Mouse (Mus musculus) T-helper 1 cell (primary cell): ENCODE measurements around the gene Mxd4.

ENCODE experiments used
- in situ Hi-C: fragments of 300-600 bp; cut with MboI, MseI; formaldehyde crosslinking; loops from one replicate; pipeline ENCODE4 v1.15.1; 2025; ENCODE audit warnings: high pct_unique_total_duplicates

Mxd4 gene

DNA sequence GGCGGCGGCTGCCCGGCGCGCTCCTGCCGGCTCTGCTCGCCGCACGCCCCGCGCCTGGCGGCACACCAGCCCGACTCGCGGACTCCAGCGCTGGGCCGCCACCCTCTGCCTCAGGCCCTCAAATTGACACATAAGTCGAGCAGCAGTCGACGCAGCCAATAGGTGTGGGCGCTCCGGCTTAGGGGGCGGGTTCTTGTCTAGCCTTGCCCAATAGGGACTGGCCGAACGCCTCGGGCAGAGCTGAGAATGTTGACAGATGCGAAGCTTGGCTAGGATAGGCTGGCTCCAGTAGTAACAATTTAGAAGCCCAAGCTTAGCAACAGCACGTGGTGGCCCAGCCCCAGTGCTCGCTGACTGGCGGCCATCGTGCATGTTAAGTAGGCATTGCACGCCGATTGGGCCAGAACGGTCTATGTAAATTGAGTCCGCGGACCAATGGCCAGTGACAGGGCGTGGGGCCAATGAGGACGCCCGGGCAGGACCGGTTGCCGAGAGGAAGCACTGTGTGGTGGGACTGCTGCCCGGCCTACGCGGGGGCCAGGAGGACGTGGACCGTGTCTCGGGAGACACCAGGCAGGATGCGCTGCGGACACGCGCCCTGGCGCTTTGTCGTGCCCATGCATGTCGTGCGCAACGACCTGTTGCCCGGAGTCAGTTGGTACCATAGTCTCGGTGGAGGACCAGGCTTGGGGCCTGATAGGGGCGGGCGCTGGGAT, at the start of gene Mxd4:
Gene Mxd4, minus strand, starts transcription at position 120 of the 716 bp plus-strand sequence.
- in situ Hi-C loops, result no loop called here

DNA sequence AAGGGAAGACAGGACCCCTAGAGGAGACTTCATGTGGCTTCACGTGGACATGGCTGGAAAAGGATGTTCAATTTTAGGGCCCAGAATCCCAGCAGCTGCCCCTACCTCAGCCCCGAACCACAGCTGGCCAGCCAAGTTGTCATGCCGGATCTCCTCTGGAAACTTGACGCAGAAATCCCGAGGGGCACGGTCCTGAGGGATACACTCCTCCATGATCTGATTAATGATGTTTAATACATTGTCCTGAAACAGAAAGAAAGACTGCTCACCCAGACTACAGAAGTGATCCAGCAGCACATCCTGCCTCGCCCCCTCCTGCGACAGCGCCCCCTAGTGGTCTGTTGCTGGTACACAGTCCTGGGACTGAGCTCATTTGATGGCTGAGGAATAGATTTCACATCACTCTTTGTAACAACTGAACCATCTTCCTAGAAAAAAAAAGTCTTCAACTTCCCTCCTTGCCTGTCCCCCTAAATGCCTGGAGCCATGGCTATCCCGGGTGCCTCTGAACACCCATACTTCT, 48.4 kb upstream of the Mxd4 start:
- in situ Hi-C loops, result no loop called here

DNA sequence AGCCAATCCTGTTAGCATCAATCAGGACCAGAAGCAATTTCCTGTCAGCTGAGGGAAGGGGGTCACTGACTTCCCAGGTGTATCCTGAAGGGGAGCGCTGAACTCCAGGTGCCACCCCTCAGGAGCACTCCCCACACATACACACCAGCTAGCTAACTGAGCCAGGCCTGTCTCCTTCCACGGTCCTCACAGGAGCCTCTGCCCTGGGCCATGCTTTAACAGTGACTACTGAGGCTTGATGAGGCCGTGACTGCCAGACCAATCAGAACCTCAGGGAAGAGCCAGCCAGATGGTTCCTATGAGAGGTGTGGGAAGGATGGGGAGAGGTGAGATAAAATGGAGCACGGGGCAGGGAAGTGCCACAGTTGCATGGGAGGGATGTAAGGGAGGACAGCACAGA, 47.5 kb upstream of the Mxd4 start:
- in situ Hi-C loops, result no loop called here

- in situ Hi-C loops, result no loop called here
These were observed 45.6 kb upstream of the Mxd4 start for GRCm38 (mm10) chr5:34233221-34233515.

DNA sequence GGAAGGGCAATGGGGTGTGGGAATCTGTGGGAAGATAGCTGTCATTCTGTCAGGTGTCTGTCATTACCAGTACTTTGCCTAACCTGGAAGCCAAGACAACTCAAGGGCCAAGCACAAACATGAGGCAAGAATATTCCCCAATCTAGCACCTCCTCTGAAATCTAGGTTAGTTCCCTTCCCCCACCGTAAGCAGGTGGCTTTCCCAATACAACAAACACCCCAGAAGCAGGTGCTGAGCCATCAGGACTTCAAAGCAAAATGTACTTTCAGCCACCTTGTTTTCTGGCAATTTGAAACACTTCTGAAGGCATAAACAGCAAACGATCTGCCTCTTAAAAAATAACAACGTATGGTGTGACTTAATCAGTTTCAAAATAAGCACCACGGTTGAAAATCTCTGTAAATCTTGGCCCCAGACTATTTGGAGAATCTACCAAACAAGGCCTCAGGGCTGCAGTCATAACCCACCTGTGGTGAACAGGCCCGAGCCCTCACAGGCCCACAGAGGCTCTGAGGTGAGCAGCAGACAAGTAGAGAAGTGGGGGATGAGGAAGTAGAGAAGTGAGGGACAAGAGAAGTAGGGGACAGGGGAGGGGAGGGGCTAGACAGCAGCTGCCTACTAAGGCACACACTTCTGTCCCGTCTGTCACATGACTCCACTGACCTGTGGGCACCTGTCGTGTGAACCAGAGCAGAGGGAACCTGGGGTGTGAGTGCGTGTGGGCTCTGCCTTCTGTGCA, 45.1 kb upstream of the Mxd4 start:
- in situ Hi-C loops, result no loop called here

DNA sequence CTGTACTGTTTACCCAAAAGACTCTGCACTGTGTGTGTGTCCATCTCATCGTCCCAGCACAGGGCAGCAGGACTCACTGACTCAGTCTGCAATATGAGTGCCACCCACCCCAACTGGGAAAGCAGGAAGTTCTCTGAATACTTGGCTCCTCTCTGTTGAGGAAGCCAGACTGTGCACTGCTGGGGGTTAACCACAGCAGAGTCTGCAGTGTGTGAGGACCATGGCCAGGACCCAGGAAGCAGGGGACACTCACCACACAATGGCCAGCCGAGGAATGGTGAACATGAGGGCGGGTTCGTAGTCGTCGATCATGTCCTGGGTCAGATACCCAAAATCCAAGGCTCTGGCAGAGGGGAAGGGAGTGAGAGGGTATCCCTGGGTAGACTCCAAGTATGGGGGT, 44.4 kb upstream of the Mxd4 start:
- in situ Hi-C loops, result no loop called here

GRCm38 (mm10) chr5:34230599-34231485, 43.3 kb upstream of the Mxd4 start:
- in situ Hi-C loops, result no loop called here

- in situ Hi-C loops, result no loop called here
These were observed 42.0 kb upstream of the Mxd4 start for GRCm38 (mm10) chr5:34229503-34229902.

DNA sequence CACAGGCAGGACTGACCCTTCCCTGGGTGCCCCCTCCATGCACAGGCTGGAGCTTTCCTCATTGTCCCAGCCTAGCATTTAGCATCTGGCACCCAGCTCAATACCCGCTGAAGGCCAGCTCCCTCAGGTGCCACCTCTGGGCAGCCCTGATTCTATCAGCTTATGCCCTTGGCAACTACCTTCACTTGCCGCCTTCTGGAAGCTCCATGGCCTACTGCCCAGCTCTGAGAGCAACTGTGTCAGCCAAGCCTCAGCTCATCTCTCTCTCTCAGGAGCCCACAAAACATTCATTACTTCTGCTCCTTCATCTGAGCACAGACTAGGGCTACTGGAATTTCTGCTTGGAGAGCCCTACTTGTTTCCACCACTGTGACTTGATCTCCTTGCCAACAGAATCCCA, 38.0 kb upstream of the Mxd4 start:
- in situ Hi-C loops, result no loop called here

- in situ Hi-C loops, result no loop called here
These were observed 37.0 kb upstream of the Mxd4 start for GRCm38 (mm10) chr5:34224515-34224914.

DNA sequence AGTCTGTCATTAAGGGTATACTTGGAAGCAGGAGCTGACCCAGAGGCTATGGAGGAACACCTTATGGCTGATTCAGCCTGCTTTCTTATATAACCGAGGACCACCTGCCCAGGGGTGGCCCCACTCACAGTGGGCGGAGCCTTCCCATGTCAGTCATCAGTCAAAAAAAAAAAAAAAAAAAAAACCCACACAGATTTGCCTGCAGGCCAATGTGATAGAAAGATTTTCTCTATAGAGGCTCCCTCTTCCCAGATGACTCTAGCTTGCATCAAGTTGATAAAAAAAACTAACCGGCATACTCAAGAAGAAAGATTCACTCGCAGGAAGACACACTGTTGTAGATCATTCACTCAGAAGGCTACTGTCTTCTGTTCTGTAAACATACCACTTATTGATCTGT, 32.5 kb upstream of the Mxd4 start:
- in situ Hi-C loops, result no loop called here

DNA sequence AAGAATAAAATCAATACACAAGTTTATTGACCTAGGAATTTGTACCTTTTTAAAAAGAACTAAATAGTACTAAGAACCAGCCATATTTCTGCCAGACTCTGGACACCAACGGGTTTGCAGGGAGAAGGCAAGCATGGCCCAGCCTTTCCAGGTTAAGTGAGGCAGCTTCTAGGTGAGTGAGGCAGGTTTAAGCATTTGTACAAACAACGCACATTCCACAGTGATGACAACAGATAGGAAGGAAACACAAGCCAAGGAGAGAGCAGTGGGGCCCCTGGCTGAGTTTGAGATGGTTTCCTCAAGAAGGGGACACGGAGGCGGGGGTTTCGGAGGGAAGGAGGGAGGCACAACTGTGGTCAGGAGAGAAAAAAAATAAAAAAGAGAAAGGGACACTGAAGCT, 31.2 kb upstream of the Mxd4 start:
- in situ Hi-C loops, result no loop called here

- in situ Hi-C loops, result no loop called here
These were observed 30.2 kb upstream of the Mxd4 start for GRCm38 (mm10) chr5:34217756-34218155.

- in situ Hi-C loops, result no loop called here
These were observed 28.5 kb upstream of the Mxd4 start for GRCm38 (mm10) chr5:34216025-34216424.

GRCm38 (mm10) chr5:34213659-34214058, 26.1 kb upstream of the Mxd4 start:
- in situ Hi-C loops, result no loop called here

DNA sequence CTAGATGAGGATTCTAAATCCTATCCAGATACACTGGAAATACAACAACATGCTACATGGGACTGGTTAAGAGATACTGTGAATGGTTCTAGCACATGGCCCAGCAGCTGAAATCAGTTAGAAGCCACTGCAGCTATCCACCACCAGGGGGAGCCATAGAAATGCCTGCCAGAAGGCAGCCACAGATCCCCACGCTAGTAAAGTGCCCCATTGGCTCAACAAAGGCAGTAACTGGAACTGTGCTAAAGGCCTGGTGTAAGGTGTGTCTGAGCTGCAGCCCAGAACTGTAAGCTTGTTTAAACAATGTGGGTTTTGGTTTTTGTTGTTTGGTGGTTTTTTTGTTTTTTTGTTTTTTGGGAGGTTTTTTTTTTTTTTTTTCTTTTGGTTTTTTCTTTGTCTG, 22.8 kb upstream of the Mxd4 start:
- in situ Hi-C loops, result no loop called here

DNA sequence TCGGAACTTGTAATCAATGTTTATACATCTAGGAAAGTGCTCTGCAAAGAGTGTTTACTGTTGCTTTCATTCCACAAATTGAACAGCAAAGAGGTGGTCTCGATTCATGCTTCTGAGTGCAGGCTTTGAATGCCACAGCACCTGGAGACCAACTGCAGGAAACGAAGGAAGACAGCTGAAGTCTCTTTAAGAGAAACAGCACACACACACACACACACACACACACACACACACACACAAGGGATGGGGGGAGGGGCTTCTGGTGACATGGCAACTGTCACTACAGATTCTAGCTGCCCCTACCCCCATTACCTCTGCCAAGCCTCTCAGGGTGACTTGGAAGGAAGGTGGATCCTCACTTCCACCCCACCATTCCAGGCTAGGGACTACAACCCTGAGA, 20.0 kb upstream of the Mxd4 start:
- in situ Hi-C loops, result no loop called here

DNA sequence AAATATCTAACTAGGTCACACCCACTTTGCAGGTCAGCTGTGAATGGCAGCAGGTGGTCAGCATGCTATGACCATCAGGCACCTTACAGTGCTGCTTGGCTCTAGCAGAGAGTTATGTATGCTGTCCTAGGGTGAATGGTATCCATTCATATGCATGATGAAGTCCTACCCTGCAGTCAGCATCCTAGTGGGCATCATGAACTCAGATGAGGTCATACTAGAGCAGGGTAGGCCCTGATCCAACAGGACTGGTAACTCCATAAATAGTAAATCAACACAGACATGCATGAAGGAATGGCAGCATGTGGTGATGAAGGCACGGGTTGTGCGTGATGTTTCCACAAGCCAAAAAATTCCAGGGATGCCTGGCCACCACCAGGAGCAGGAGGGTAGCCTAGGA, 18.3 kb upstream of the Mxd4 start:
- in situ Hi-C loops, result no loop called here

DNA sequence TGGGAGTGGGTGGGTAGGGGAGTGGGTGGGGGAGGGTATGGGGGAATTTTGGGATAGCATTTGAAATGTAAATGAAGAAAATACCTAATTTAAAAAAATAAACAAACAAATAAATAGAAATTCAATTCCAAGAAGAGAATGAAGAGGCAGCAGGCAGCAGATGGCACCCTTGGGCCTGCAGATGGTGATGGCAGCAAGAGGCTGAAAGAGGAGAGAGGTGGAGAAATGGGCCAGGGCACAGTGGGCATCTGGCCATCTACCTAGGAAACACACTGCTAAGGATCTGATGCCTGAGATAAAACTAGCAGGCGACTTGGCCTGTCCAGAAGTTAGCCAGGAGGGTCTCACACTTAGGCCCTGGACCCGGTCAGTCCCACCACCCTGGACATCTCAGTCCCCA, 17.4 kb upstream of the Mxd4 start:
- in situ Hi-C loops, result no loop called here

DNA sequence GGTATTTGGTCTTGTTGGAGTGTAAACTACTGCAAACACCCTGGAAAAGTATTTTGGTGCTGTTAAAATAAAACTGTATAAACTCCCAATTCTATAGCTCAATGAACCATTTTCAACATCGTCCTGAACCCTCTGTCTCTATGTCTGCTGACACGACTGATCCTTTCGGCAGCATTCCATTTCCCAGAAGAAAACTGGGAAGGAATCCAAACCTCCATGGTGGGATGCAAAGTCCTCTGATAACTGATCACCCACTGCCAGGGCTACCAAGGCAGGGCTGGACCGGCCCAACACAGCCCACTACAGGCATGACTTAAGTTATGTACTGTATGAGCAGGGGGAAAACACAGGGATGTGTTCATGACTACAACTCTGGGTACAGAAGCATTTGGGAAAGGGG, 14.5 kb upstream of the Mxd4 start:
- in situ Hi-C loops, result no loop called here

- in situ Hi-C loops, result no loop called here
These were observed 13.9 kb upstream of the Mxd4 start for GRCm38 (mm10) chr5:34201396-34201795.

DNA sequence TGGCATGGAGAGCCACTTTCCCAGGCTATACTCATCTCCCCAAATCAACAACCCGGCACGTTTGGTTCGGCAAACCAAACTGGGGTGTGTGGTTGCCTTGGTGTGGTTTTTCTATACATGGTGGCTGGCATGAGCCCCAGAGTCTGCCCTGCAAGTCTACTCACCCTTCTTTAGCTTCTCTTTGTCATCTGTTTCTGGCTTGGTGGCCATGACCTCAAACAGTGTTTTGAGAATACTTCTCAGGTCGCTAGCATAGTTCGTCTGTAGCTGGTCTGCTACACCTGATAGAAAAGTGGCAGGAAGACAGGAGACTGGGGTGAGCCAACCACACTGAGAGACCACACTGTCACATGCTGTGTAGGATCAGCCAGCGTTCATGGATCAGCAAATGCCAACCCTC, 11.1 kb upstream of the Mxd4 start:
- in situ Hi-C loops, result no loop called here
